Mouse (Mus musculus): ENCODE measurements around the gene Gm17087. TPM values are rescaled to one million over a fixed set of nuclear protein-coding genes. Genes with fewer than 3 reads are reported as not detected.

The Gm17087 gene
- total and polyA plus RNA-seq, 3 experiments: not detected

- intact Hi-C loops (cut with DNase I): no loop called here
- Histone ChIP-seq H3K27me3 (ENCODE audit: control insufficient read depth, insufficient read depth, low read length) (no peaks in the 10 kb centered on the region), H3K9ac (ENCODE audit: low read depth, low read length) (no peak overlapping the region), H3K79me2 (replicated peaks; ENCODE audit: control insufficient read depth, insufficient read depth, low read length) (no peaks in the 10 kb centered on the region), H3K27ac (no peak overlapping the region), H3K36me3 (ENCODE audit: control insufficient read depth, insufficient read depth, low read length) (no peaks in the 10 kb centered on the region), H3K4me1 (ENCODE audit: control insufficient read depth, insufficient read depth, low read length) (no peaks in the 10 kb centered on the region), H3K4me3 (no peak overlapping the region)
- DNase-seq: no peak
- TF ChIP-seq CTCF (IDR thresholded peaks at IDR 0.05): peak; percentile 50
- no peak for TF ChIP-seq POLR2A (IDR thresholded peaks at IDR 0.05; ENCODE audit: insufficient read depth, low read depth, low read length)
- WGBS: 73% methylated on average over 3 of the region's 3 CpGs
These were observed 28.6 kb downstream of the Gm17087 start for GRCm38 (mm10) chr17:8538102-8538501.

- no peaks in the 10 kb centered on the region for H3K4me1 ChIP-seq (ENCODE audit: control insufficient read depth, insufficient read depth, low read length)
- no peaks in the 10 kb centered on the region for H3K79me2 ChIP-seq (replicated peaks; ENCODE audit: control insufficient read depth, insufficient read depth, low read length)
- no peak overlapping the region for H3K4me3 ChIP-seq
- intact Hi-C loops (cut with DNase I): no loop called here
- no peak overlapping the region for H3K9ac ChIP-seq (ENCODE audit: low read depth, low read length)
- DNase-seq: no peak
- WGBS: 66% methylated on average over 6 of the region's 6 CpGs
- H3K36me3 ChIP-seq (ENCODE audit: control insufficient read depth, insufficient read depth, low read length): no peaks in the 10 kb centered on the region
- TF ChIP-seq POLR2A (IDR thresholded peaks at IDR 0.05; ENCODE audit: insufficient read depth, low read depth, low read length) (no peak), EP300 (IDR thresholded peaks at IDR 0.05; ENCODE audit: insufficient read depth, low read depth, low read length) (no peak), CTCF (IDR thresholded peaks at IDR 0.05) (no peak)
- no peaks in the 10 kb centered on the region for H3K27me3 ChIP-seq (ENCODE audit: control insufficient read depth, insufficient read depth, low read length)
- no peak overlapping the region for H3K27ac ChIP-seq
These were observed 30.2 kb downstream of the Gm17087 start for GRCm38 (mm10) chr17:8536522-8536921.

- Histone ChIP-seq H3K36me3 (ENCODE audit: control insufficient read depth, insufficient read depth, low read length) (no peaks in the 10 kb centered on the region), H3K27me3 (ENCODE audit: control insufficient read depth, insufficient read depth, low read length) (no peaks in the 10 kb centered on the region), H3K27ac (no peak overlapping the region), H3K9ac (ENCODE audit: low read depth, low read length) (no peak overlapping the region), H3K79me2 (replicated peaks; ENCODE audit: control insufficient read depth, insufficient read depth, low read length) (no peaks in the 10 kb centered on the region), H3K4me3 (no peak overlapping the region), H3K4me1 (ENCODE audit: control insufficient read depth, insufficient read depth, low read length) (no peaks in the 10 kb centered on the region)
- intact Hi-C loops (cut with DNase I): no loop called here
- WGBS: 50% methylated on average over 3 of the region's 3 CpGs
- no peak for DNase-seq
- TF ChIP-seq CTCF (IDR thresholded peaks at IDR 0.05): peak; percentile 32
- no peak for TF ChIP-seq POLR2A (IDR thresholded peaks at IDR 0.05; ENCODE audit: insufficient read depth, low read depth, low read length)
These were observed 32.9 kb downstream of the Gm17087 start for GRCm38 (mm10) chr17:8533828-8534227.

DNA sequence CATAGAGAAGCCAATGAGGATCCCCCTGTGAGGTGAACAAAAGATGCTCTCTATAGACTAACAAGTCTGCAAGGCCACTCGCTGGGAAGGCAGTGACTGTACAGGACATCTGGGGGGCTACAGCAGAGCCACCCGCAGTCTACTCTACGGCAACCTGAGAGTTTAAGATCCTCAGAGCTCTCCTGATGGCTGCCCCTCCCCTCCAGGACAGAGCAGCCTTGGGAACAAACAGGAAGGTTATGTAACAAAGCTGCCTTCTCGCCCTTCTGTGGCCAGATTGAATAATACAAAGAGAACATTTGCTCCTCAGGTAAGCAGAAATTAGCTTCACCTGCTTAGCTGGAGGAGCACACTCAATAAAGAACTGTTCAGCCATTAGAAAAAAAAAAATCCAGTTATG lies 34.1 kb downstream of the Gm17087 start:
- TF ChIP-seq POLR2A (IDR thresholded peaks at IDR 0.05; ENCODE audit: insufficient read depth, low read depth, low read length) (no peak), CTCF (IDR thresholded peaks at IDR 0.05) (no peak)
- WGBS: 67% methylated on average over 4 of the region's 4 CpGs
- Histone ChIP-seq H3K27ac (no peak overlapping the region), H3K4me1 (ENCODE audit: control insufficient read depth, insufficient read depth, low read length) (no peaks in the 10 kb centered on the region), H3K36me3 (ENCODE audit: control insufficient read depth, insufficient read depth, low read length) (no peaks in the 10 kb centered on the region), H3K9ac (ENCODE audit: low read depth, low read length) (no peak overlapping the region), H3K79me2 (replicated peaks; ENCODE audit: control insufficient read depth, insufficient read depth, low read length) (no peaks in the 10 kb centered on the region), H3K4me3 (no peak overlapping the region), H3K27me3 (ENCODE audit: control insufficient read depth, insufficient read depth, low read length) (no peaks in the 10 kb centered on the region)
- intact Hi-C loops (cut with DNase I): no loop called here
- DNase-seq: no peak

DNA sequence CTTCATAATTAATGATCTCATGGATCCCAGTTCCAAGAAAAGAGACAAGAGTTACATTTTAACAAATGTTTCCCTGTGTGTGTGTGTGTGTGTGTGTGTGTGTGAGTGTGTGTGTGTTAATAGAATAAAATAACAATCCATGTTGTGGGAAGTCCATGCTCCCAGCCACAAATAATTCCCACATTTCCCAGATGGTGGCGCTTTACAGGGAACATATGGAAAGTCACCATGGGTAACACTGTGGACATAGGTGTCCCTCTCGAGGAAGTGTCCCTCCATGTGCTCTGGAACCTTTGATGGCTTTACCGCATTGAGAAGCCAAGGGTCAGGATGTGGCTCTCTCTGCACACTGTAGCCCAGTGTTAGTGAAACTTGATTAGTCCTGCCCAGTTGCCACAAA lies 38.1 kb downstream of the Gm17087 start:
- WGBS: 74% methylated on average over 3 of the region's 3 CpGs
- no peaks in the 10 kb centered on the region for H3K36me3 ChIP-seq (ENCODE audit: control insufficient read depth, insufficient read depth, low read length)
- peaks cover 5% of the 10 kb centered on the region for H3K4me1 ChIP-seq (ENCODE audit: control insufficient read depth, insufficient read depth, low read length)
- no peak for TF ChIP-seq CTCF (IDR thresholded peaks at IDR 0.05)
- TF ChIP-seq POLR2A (IDR thresholded peaks at IDR 0.05; ENCODE audit: insufficient read depth, low read depth, low read length): no peak
- no peak for TF ChIP-seq EP300 (IDR thresholded peaks at IDR 0.05; ENCODE audit: insufficient read depth, low read depth, low read length)
- no peak overlapping the region for H3K27ac ChIP-seq
- no peaks in the 10 kb centered on the region for H3K79me2 ChIP-seq (replicated peaks; ENCODE audit: control insufficient read depth, insufficient read depth, low read length)
- intact Hi-C loops (cut with DNase I): no loop called here
- no peak for DNase-seq
- no peak overlapping the region for H3K9ac ChIP-seq (ENCODE audit: low read depth, low read length)
- H3K4me3 ChIP-seq: no peak overlapping the region
- no peaks in the 10 kb centered on the region for H3K27me3 ChIP-seq (ENCODE audit: control insufficient read depth, insufficient read depth, low read length)

DNA sequence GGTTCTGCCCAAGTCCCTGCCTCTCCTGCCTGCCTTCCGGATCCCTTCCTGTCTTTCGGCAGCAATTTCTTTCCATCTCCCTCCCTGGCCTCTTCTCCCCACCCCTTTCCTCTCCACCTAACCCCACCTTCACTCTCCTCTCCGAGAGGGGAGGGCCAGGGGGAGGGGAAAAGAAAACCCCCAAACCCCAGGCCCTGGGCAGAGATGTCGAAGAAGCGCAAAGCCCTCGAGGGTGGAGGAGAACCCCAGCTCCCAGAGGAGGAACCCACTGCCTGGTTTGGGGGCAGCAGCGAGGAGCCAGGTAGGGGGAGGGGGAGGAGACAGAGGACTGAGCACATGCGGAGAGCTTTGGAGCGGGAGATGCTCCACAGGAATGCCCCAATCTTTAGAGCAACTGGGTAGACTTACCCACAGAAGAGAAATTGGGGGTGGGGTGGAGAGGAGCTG lies 39.9 kb downstream of the Gm17087 start:
- no peak overlapping the region for H3K27ac ChIP-seq
- WGBS: 36% methylated on average over 9 of the region's 9 CpGs
- intact Hi-C loops (cut with DNase I): loop anchor here (1.0 kb wide), 1 partner anchor 22 kb away; no protein-coding TSS in a partner anchor
- H3K4me3 ChIP-seq: no peak overlapping the region
- DNase-seq: no peak
- peaks cover 5% of the 10 kb centered on the region for H3K4me1 ChIP-seq (ENCODE audit: control insufficient read depth, insufficient read depth, low read length)
- H3K27me3 ChIP-seq (ENCODE audit: control insufficient read depth, insufficient read depth, low read length): no peaks in the 10 kb centered on the region
- TF ChIP-seq EP300 (IDR thresholded peaks at IDR 0.05; ENCODE audit: insufficient read depth, low read depth, low read length) (no peak), POLR2A (IDR thresholded peaks at IDR 0.05; ENCODE audit: insufficient read depth, low read depth, low read length) (no peak), CTCF (IDR thresholded peaks at IDR 0.05) (no peak)
- H3K36me3 ChIP-seq (ENCODE audit: control insufficient read depth, insufficient read depth, low read length): no peaks in the 10 kb centered on the region
- H3K79me2 ChIP-seq (replicated peaks; ENCODE audit: control insufficient read depth, insufficient read depth, low read length): no peaks in the 10 kb centered on the region
- H3K9ac ChIP-seq (ENCODE audit: low read depth, low read length): no peak overlapping the region

Data from heart, adult 2 months (tissue).